18 mouse cellular contexts compared by ENCODE assay signal in the genomic region with DNA sequence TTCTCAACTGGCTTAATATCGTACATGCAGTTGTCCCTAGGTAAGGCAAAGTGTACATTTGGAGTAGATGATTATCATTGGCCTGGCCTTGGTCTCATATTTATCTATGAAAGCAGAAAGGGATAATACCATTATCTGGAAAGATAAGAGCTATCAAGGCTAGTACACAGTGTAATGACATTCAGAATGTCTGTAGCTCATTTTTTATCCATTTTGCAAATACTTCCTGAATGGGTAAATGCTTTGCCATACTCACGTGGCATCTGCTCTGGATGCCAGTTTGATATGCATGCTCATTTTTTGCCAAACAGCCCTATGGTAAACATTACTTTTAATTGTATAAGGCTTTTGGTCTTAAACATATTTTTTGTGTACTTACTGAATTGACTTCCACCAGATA.
"Had no signal": no experiment of that assay in that cellular context is flagged by ENCODE, and none has a peak within 500 bp of the region (broad histone marks: within the 10 kb centered on the region; RNA-seq: fewer than 3 reads in every experiment).

No protein-coding gene starts in this region.

- ATAC-seq: liver, postnatal 0 days; lung, postnatal 0 days had no signal

- H3K27me3 ChIP-seq: limb, embryonic 12.5 days; limb, embryonic 15.5 days; midbrain, embryonic 12.5 days had no signal

- DNase-seq: kidney, adult 9 months; kidney, postnatal 14 days; kidney, postnatal 4 days; left cerebral cortex, postnatal 4 days; liver, postnatal 0 days; lung, embryonic 14.5 days; right cerebral cortex, postnatal 14 days; right cerebral cortex, postnatal 4 days; thymus, adult 18-20 months; thymus, postnatal 14 days; thymus, postnatal 4 days had no signal

- H3K4me1 ChIP-seq: limb, embryonic 12.5 days; limb, embryonic 15.5 days; midbrain, embryonic 12.5 days had no signal

- H3K4me2 ChIP-seq: limb, embryonic 12.5 days; limb, embryonic 15.5 days; liver, embryonic 11.5 days; lung, embryonic 14.5 days; midbrain, embryonic 12.5 days had no signal

- H3K27ac ChIP-seq: limb, embryonic 12.5 days; limb, embryonic 15.5 days; liver, embryonic 14.5 days; macrophage; midbrain, embryonic 12.5 days had no signal

- H3K36me3 ChIP-seq: limb, embryonic 12.5 days; limb, embryonic 15.5 days; midbrain, embryonic 12.5 days had no signal

- H3K9me3 ChIP-seq: limb, embryonic 12.5 days; limb, embryonic 15.5 days; midbrain, embryonic 12.5 days had no signal

- H3K9ac ChIP-seq: limb, embryonic 12.5 days; limb, embryonic 15.5 days; liver, embryonic 14.5 days; liver, postnatal 0 days; lung, embryonic 14.5 days; midbrain, embryonic 12.5 days had no signal

- H3K4me3 ChIP-seq: limb, embryonic 12.5 days; limb, embryonic 15.5 days; midbrain, embryonic 12.5 days had no signal
